Mouse (Mus musculus): Measurements from ENCODE around the gene Vav2. TPM values are rescaled to one million over a fixed set of nuclear protein-coding genes. Genes with fewer than 3 reads are reported as not detected.

The Vav2 gene
- polyA plus RNA-seq, 1 experiment from 2014 or later = 4.5 TPM

DNA sequence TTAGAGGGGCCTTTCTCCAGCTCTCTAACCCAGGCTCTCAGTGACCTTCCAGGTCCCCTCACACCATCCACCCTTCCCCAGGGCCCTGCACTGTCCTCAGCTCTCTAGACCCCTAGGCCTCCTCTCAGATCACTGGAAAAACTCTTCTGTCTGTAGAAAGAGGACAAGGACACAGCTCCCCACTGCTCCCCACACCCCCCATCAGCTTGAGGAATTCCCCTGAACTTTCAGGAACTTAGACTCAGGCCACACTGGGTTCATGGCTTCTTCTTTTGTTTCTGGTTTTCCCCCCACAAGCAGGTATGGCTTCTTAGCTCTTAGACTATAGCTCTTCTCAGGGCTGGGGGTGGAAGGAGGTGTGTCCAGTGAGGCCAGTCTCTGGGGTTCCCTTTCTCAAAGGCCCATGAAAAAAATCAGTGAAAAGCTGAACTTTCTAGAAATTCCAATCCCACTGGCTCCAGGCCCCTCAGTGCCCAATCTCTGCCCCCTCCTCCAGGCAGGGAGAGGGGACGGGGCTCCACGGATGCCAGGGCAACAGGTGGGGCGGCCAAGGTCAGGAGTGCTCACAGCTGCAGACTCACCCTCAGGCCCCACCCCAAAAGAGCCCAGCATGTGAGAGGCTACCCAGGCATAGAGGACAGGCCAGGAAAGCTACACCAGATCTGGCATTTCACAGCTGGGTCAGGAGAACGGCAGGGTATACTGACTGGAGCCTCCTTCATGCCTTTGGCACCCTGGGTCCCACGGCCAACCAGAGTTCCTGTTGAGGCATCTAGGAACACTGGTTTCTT is 21.5 kb downstream of the Vav2 start:
- Histone ChIP-seq H3K27me3 (replicated peaks) (no peaks in the 10 kb centered on the region), H3K9me3 (replicated peaks) (no peaks in the 10 kb centered on the region), H3K36me3 (no peaks in the 10 kb centered on the region), H3K9ac (0 out of 2 replicates have a peak overlapping the region, but pooled peaks have one; percentile 25), H3K4me1 (replicated peaks) (peaks cover 43% of the 10 kb centered on the region), H3K4me2 (no peak overlapping the region), H3K27ac (ENCODE audit: poor library complexity, severe bottlenecking) (no peak overlapping the region), H3K4me3 (no peak overlapping the region)
- no peak for ATAC-seq (ENCODE audit: insufficient number of reproducible peaks, low FRiP score)
- 69% methylated on average over 5 of the region's 5 CpGs for WGBS

DNA sequence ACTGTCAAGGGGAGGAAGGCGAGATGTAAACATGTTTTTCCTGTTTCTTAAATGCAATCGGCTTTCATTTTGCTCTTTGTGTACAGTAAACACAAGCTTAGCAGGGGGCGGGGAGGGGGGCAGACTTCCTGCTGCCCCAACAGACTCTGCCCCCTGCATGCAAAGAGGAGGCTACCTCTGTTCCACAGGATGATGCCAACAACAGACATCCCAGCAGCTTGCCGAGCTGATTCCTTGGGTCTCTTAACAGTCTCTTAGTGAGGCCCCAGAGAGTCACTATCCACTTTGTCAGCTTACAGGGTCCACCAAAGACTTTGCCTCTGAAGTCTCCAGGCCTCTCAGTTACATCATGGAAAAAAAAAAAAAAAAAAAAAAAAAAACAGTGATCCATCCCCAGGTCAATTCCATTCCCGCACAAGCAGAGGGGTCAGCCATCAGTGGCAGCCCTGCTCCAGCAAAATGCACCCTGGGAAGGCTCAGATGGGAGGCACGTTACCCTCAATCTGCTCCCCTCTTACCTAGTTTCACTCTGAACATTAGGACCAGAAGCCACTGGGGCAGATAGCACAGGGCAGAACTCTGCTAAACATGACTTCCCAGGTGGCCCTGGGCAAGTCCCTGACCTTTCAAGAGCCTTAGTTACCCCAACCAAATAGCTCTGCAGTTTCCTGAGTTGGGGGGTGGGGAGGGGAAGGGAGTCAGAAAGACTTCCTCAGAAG is 22.3 kb downstream of the Vav2 start:
- WGBS = 55% methylated on average over 6 of the region's 6 CpGs
- no peak overlapping the region for H3K9ac ChIP-seq
- peaks cover 43% of the 10 kb centered on the region for H3K4me1 ChIP-seq (replicated peaks)

DNA sequence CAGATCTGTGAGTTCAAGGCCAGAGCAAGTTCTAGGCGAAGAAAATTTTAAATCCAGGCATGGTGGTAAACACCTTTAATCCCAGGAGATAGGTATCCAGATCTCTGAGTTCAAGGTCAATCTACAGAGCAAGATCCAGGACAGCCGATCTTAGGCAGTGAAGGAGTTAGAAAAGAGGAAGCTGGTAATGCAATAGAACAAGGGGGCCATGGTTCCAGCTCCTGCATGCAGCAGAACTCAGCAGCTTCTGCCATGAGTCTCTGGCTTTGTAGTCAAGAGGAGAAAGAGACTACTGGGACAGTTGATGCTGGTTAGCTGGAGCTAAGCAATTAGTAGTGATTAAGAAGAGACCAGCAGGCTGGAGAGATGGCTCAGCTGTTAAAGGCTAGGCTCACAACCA is 25.3 kb downstream of the Vav2 start:
- ATAC-seq (ENCODE audit: insufficient number of reproducible peaks, low FRiP score) = no peak
- Histone ChIP-seq H3K36me3 (no peaks in the 10 kb centered on the region), H3K9me3 (replicated peaks) (no peaks in the 10 kb centered on the region; the same call in 1 of the 2 replicates), H3K4me3 (no peak overlapping the region), H3K27me3 (replicated peaks) (no peaks in the 10 kb centered on the region), H3K9ac (no peak overlapping the region), H3K4me2 (no peak overlapping the region), H3K4me1 (replicated peaks) (peaks cover 30% of the 10 kb centered on the region), H3K27ac (ENCODE audit: poor library complexity, severe bottlenecking) (no peak overlapping the region)
- WGBS = 76% methylated on average over 2 of the region's 2 CpGs

More for the DNA sequence above, 22.3 kb downstream of the Vav2 start:
- Histone ChIP-seq H3K4me2 (no peak overlapping the region), H3K36me3 (no peaks in the 10 kb centered on the region), H3K27ac (ENCODE audit: poor library complexity, severe bottlenecking) (no peak overlapping the region), H3K27me3 (replicated peaks) (no peaks in the 10 kb centered on the region), H3K9me3 (replicated peaks) (no peaks in the 10 kb centered on the region; the same call in 1 of the 2 replicates), H3K4me3 (no peak overlapping the region)
- ATAC-seq (ENCODE audit: insufficient number of reproducible peaks, low FRiP score) = no peak

DNA sequence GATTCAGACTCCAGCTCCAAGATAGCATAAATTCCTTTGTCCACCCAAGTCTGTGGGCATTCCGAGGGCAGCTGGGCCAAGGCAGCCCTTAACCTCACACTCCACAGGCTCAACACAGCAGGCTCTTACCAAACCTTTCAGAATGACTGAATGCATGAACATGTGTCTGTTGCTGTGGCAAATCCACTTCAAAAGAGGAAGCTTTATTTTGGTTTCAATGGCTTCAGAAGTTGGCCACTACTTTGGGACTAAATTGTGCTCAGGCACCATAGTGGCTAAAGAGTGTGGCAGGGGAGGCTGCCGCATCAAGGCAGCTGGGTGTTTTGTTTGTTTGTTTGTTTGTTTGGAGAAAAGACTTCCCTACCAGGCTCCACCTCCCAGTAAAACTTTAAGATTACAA is 26.8 kb downstream of the Vav2 start:
- WGBS = 89% methylated on average over 2 of the region's 2 CpGs
- ATAC-seq (ENCODE audit: insufficient number of reproducible peaks, low FRiP score) = no peak
- Histone ChIP-seq H3K4me1 (replicated peaks) (peaks cover 25% of the 10 kb centered on the region), H3K36me3 (no peaks in the 10 kb centered on the region), H3K9me3 (replicated peaks) (no peaks in the 10 kb centered on the region; the same call in 1 of the 2 replicates), H3K27ac (ENCODE audit: poor library complexity, severe bottlenecking) (no peak overlapping the region), H3K9ac (no peak overlapping the region), H3K4me3 (no peak overlapping the region), H3K4me2 (no peak overlapping the region), H3K27me3 (replicated peaks) (peaks cover 7% of the 10 kb centered on the region; the same call in 1 of the 2 replicates)

DNA sequence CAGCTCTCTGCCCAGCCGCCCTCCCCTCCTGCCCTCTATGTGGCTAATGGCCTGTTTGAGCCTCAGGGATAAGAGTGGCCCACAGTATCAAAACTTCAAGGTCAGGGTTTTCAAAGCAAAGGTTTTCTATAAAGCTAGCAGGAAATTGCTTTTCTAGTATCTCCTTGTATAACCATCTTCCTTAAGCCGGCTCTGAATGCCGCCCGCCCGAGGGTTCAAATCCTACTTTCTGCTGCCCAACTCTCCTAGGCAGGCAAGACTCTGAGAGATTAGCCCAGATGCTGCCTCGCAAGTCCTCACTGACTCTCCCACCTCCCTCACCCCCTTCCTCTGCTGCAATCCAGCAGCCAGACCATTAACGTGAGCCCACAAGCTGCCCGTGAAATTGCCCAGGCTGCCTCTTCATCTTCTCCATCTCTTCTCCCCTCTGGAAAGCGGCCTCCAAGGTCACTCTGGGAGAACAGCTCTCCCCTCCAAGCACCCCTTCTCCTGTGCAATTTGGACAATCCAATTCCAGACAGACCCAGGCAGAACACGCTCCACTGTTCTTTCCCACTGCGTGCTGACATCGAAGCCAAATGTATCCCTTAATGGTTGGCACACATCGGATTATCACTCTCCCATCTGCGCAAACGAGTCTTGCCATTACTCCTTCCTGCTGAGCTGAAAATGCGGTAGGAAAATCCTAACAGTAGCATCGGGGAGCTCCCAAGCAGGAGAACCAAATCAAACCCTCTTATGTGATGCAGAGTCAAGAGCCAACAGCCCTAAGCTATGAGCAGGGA is 30.0 kb downstream of the Vav2 start:
- peaks cover 11% of the 10 kb centered on the region; the same call in 1 of the 2 replicates for H3K27me3 ChIP-seq (replicated peaks)
- ATAC-seq (ENCODE audit: insufficient number of reproducible peaks, low FRiP score) = no peak
- no peaks in the 10 kb centered on the region for H3K36me3 ChIP-seq
- H3K4me3 ChIP-seq = no peak overlapping the region
- no peak overlapping the region for H3K27ac ChIP-seq (ENCODE audit: poor library complexity, severe bottlenecking)
- WGBS = 57% methylated on average over 17 of the region's 17 CpGs
- no peak overlapping the region for H3K4me2 ChIP-seq
- H3K4me1 ChIP-seq (replicated peaks) = peaks cover 37% of the 10 kb centered on the region
- H3K9ac ChIP-seq = no peak overlapping the region
- H3K9me3 ChIP-seq (replicated peaks) = no peaks in the 10 kb centered on the region; the same call in 1 of the 2 replicates

DNA sequence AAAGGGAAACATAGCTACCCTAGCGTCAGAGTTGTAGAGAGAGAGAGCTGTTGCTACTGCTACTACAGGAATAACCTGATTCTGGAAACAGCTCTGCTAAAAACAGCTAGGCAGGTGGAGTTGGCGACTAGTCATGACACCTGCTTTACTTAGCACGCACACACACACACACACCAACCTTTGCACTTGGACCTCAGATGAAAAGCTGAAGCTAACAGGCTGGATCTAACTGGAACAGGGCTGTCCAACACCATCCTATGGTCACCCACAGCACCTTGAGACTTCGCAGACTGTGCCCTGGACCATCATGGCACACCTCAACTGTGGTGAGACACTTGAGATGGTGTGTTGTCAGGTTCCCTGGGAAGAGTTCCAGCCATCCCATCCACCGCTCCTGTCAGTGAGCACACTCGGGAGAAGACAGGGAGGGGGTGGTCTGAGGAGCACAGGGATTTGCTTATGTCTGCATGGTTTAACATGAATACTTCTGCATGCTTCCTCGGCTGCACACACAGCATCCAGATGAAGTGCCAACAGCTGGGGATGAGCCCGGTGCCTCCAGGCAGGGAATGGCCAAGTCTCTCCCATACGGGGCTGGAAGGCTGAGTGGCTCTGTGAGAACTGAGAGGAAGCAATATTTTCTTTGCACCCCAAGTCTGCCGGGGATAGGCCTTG is 32.5 kb downstream of the Vav2 start:
- no peak overlapping the region for H3K4me3 ChIP-seq
- H3K27me3 ChIP-seq (replicated peaks) = peaks cover 11% of the 10 kb centered on the region; the same call in 1 of the 2 replicates
- no peaks in the 10 kb centered on the region for H3K36me3 ChIP-seq
- 61% methylated on average over 10 of the region's 10 CpGs for WGBS
- no peaks in the 10 kb centered on the region; the same call in 1 of the 2 replicates for H3K9me3 ChIP-seq (replicated peaks)
- no peak for ATAC-seq (ENCODE audit: insufficient number of reproducible peaks, low FRiP score)
- peaks cover 62% of the 10 kb centered on the region for H3K4me1 ChIP-seq (replicated peaks)
- no peak overlapping the region for H3K9ac ChIP-seq
- H3K4me2 ChIP-seq = no peak overlapping the region
- H3K27ac ChIP-seq (ENCODE audit: poor library complexity, severe bottlenecking) = no peak overlapping the region

DNA sequence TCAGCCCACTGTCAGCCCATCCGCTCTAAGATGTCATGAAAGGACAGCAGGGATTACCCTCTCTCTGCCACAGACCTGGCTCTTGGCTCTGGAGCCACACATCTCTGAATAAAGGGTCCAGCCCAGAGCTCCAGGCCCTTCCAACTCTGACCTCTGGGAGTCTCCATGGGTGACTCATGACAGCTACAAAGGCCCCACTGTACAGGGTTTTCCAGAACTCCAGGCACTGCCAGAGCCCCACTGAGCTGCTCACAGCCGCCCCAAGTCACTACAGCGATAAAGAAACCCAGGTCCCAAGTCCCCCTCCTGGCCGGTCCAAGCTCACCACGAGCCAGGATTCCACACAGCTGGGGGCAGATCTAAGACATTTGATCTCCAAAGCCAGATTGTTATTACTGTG is 34.6 kb downstream of the Vav2 start:
- Histone ChIP-seq H3K4me1 (replicated peaks) (peaks cover 67% of the 10 kb centered on the region), H3K27me3 (replicated peaks) (peaks cover 20% of the 10 kb centered on the region; the same call in 1 of the 2 replicates), H3K4me2 (no peak overlapping the region), H3K4me3 (no peak overlapping the region), H3K9ac (no peak overlapping the region), H3K36me3 (no peaks in the 10 kb centered on the region), H3K9me3 (replicated peaks) (peaks cover 4% of the 10 kb centered on the region; the same call in 1 of the 2 replicates), H3K27ac (ENCODE audit: poor library complexity, severe bottlenecking) (no peak overlapping the region)
- 18% methylated on average over 5 of the region's 5 CpGs for WGBS
- no peak for ATAC-seq (ENCODE audit: insufficient number of reproducible peaks, low FRiP score)

DNA sequence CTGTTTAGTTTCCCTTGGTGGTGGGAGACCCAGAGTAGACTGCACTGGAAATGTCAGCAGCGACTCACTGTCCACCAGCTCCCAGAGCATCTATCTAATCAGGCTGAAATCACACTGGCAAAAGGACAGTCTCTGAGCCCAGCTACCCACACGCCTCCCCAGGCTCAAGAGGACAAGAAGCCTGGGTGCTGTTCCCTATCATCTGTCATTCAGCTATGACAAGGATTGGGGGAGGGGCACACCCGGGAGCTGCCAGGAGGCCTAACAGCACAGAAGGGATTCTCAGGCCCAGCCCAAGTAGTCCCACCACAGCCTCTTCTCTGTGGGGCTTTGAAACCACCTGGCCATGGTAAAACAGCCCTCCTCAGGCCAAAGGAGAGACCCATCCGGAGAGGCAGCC is 36.1 kb downstream of the Vav2 start:
- ATAC-seq (ENCODE audit: insufficient number of reproducible peaks, low FRiP score) = no peak

DNA sequence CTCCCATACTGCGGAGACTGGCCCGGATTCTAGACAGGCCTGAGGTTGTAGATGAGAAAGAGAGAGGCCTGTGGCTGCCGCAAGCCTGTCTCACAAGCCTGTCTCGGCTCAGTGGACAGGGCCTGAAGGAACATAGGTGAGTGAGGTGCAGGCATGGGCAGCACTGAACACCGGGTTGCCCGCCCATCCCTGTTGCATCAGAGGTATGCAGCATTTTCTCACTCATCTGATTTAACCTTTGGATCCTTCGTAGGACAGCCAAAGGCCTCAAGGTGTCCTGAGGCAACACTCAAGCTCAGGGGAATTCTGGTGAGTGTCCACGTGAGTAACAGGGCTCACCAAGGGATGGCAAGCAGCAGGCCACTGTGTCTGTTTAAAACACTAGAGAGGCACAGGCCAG is 36.5 kb downstream of the Vav2 start:
- Histone ChIP-seq H3K9me3 (replicated peaks) (peaks cover 9% of the 10 kb centered on the region; the same call in 1 of the 2 replicates), H3K4me2 (no peak overlapping the region; the same call in 1 of the 2 replicates), H3K9ac (no peak overlapping the region), H3K27me3 (replicated peaks) (peaks cover 26% of the 10 kb centered on the region; the same call in 1 of the 2 replicates), H3K4me1 (replicated peaks) (peaks cover 58% of the 10 kb centered on the region), H3K27ac (ENCODE audit: poor library complexity, severe bottlenecking) (peak overlapping the region; percentile 49), H3K4me3 (no peak overlapping the region), H3K36me3 (peaks cover 4% of the 10 kb centered on the region; the same call in 1 of the 2 replicates)
- no peak for ATAC-seq (ENCODE audit: insufficient number of reproducible peaks, low FRiP score)
- WGBS = 53% methylated on average over 8 of the region's 8 CpGs

More for the DNA sequence above, 36.1 kb downstream of the Vav2 start:
- Histone ChIP-seq H3K9ac (no peak overlapping the region), H3K4me3 (no peak overlapping the region), H3K36me3 (peaks cover 4% of the 10 kb centered on the region; the same call in 1 of the 2 replicates), H3K27ac (ENCODE audit: poor library complexity, severe bottlenecking) (peak overlapping the region; percentile 49; the same call in 1 of the 2 replicates), H3K27me3 (replicated peaks) (peaks cover 26% of the 10 kb centered on the region; the same call in 1 of the 2 replicates), H3K9me3 (replicated peaks) (peaks cover 9% of the 10 kb centered on the region; the same call in 1 of the 2 replicates), H3K4me1 (replicated peaks) (peaks cover 54% of the 10 kb centered on the region), H3K4me2 (peak overlapping the region; percentile 2; the same call in 1 of the 2 replicates)
- 20% methylated on average over 4 of the region's 4 CpGs for WGBS
